Mouse (Mus musculus): ENCODE data around the gene Spon2.

The Spon2 gene

DNA sequence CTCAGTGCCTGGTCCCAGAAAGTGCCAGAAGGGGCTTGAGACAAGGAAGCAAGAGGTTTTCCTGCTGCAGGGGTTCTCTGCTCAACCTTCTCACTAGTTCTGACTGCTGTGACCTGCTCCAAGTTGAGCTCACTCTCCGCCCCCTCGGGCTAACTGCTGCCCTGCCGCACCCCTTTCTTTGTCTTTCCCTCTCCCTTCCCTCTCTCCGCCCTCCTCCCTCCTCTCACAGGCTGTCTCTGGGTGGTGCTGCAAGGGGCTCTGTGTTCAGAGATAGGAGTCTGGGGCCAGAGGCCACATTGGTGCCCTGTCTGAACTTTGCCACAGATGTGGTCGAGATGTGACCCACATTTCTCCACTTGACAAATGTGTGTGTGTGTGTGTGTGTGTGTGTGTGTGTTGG, at the start of gene Spon2:
Gene Spon2, minus strand, starts transcription at position 375 of the 400 bp plus-strand sequence.
- peak; percentile 76 for DNase-seq (ENCODE audit: low read depth, low spot score)

DNA sequence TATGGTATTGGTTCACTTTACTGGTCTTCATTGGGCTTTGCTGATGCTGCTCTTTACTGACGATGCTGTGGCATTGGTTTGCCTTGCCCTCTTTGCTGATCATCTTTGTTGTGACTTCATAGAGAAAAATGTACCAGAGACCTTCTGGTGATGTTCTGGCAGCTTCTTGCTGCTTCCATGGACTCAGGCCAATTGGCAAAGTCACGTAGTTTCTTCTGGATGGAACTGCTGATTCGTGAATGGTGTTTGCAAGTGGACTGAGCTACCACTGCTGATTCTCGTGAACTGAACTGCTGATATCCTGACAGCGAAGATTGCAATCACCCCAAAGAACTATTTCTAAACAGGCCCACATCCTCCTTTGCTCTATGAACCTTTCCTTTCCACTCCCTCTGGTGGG, 36.2 kb upstream of the Spon2 start:
- DNase-seq (ENCODE audit: low read depth, low spot score) = no peak

DNA sequence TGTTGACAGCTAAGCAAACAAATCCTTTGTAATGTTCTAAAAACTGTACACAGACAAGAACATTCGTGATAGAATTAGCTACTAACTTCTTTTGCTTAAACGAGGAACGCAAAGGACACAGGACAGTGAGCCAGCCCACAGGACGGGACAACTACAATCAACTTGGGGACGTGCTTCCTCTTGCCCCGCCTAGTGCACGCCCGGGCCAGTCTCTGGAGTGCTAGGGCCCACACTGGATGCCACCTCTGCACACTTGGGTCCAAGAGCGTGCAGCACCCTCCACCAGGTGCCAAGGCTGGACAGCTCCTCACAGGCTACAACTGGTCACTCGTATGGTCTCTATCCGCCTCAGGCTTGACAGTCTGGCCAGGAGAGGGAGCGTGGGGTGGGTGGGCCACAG, 29.9 kb upstream of the Spon2 start:
- no peak for DNase-seq (ENCODE audit: low read depth, low spot score)

DNA sequence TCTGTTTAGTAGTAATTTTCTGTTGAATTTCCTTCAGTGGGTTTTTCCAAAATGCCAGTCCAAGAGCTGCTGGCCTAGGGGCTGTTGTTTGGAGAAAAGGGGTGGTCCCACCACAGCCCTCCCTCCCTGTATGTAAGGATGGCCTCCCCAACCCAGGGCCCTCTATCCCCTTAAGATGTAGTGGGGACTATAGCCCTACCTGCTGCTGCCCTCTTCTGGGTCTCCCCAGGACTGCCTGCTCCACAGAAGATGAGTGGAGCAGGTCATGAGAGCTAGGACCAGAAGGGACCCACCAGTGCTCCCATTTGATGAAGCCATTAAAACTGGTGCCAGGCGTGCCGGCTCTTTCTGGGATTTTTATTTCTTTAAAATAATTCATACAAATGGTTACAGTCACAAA, 29.1 kb upstream of the Spon2 start:
- no peak for DNase-seq (ENCODE audit: low read depth, low spot score)

DNA sequence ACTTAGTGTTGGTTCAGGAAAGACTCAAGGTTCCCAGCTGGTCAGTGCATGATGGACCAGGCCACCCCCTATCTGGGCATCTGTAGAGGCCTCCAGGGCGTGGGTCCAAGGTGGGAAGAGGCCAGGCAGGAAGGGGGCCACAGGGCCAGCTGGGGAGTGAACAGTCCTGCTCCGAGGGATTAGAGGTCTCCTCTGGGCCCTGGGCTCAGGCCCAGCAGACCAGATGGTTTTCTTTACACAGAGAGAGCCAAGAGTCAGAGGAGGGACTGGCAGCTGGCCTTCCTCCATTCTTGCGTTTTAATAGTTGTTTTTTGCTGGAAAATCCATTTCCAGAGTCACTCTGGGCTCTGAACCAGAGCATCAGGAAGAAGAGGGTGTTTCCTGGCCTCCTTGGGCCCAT, 27.4 kb upstream of the Spon2 start:
- no peak for DNase-seq (ENCODE audit: low read depth, low spot score)

DNA sequence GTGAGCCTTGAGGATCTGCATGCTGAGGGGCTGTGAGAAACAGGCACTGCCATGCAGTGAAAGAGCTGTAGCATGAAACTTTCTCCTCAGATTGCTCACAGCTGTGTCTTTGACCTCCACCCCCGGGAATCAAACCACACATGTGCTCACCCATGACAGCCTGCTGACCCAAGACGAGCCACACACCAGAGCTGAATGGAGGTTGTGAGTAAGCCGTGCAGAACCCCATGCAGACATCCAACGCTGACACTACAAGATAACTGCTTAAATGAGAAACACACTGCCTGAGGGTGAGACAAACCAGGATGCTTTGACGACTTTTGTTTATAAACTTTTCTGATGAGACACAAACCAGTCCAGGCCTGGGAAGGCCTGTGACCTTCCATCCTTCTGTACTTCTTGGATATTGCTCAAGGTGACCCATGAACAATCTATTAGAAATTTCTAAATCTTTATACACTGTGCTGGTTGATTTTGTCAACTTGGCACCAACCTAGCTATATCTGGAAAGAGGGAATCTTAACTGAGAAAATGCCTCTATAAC, 26.2 kb upstream of the Spon2 start:
- DNase-seq (ENCODE audit: low read depth, low spot score) = no peak

DNA sequence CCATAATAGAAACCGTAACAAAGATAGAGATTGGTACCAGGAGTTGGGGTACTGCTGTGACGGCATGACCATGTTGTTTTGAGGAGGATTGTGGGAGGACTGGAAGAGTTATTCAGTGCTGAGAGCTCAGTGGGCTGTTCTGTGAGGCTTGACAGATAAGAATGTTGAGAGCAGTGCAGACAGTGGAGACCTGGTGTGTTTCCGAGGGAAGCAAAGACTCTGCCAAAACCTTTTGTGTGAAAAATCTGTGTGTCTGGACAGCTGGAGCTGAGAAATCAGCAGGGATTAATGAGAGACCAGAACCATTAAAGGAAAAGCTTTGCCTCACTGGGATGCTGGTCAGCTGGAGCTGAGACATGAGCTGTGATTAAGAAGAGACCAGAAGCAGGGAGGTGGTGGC, 21.7 kb upstream of the Spon2 start:
- no peak for DNase-seq (ENCODE audit: low read depth, low spot score)

DNA sequence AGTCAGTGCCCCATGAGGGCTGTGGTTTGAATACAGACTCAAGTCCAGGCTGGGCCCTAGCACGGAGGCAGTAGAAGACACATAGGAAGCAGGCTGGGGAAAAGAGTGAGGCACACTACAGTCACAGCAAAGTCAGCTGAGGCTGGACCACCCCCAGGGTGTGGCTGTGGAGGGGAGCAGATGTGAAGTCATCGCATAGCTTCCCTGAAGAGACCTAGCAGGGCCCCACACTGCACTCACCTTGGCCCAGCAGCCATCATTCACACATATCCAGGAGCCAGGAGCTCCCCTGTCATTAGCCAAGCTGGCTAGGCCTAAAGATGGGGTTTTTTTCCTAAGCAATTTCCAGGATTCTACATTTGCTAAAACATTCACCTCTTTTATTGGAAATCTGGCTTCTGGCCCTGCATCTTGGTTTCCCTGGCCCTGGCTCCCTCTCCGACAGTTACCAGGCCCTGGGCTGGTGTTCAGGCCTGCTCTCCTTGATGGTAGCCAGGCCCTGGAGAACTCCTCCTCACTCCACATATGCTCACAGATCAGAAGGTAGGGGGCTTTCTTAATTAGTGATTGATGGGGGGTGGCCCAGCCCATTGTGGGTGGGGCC, 21.0 kb upstream of the Spon2 start:
- DNase-seq (ENCODE audit: low read depth, low spot score) = no peak

DNA sequence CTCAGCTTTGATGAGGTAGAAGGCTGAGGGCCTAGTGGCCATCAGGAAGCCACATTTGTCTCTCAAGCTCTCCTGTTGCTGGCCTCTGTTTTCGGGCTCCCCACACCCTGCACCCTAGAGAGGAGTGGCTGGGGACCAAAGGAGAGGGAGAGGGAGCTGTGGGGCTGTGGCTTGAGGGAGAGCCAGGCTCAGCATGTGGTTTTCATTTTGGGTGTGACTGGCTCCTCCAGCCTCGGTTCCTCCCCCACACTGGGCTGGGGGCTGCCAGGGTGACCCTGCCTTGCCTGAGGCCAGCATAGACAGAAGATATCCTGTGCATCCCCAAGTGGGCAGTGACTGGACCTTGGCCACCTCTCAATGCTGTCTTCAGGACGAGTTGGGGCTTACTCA, 20.0 kb upstream of the Spon2 start:
- DNase-seq (ENCODE audit: low read depth, low spot score) = no peak

DNA sequence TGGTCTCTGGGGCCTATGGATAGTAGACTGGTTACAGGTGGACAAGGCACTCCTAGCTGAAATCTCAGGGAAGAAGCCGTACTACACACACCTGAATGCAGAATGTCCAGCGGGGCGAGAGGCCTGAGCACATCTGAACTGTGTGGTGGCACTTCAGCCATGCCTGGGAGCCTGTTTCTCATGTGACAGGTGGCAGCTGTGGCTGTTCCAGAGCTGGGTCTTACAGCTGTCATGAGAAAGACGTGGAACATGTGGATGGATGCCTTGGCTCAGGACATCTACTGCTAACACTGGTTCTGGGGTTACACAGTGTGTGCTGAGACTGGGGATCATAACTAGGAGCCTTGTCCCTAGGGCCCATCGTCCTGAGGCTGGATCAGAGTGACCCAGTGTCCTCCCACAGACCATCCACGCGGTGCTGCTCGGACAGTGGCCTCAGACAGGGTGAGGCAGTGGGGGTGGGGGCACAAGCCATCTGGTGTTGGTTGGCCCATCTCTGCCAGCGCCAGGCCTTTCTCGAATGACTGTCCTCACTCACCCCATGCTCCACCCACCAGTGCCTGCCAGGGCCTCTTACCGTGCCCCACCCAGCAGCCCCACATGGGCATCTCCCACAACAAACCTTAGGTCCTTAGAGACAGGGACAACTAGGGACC, 19.5 kb upstream of the Spon2 start:
- DNase-seq (ENCODE audit: low read depth, low spot score) = no peak

DNA sequence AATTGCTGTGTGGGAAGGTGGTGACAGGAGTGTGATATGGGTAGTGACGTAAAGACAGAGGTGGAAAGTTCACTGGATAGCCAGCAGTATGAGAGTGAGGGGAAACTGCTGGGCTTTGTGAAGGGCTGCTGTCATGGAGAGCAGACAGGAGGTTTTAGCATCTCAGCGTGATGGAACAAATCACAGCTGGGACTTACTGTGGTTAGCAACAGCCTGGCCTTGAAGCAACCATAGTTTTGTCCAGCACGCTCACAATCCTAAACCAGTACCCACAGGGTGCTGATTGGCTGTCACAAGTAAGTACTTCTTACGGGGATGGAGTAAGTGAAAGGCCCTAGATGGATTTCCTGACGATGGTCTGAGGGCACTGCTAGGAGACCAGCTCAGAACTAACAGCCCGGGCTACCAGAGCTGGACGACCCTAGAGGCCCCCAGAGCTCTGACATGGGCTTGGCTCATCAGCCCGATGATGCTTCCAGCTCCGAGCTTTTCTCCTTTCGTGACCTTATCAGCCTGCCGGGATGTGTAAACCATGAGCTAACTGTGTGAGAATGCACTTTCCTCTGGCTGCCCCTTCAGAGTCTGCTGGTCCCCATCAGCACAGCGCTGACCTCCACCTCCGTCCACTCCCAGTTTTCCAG, 16.3 kb upstream of the Spon2 start:
- DNase-seq (ENCODE audit: low read depth, low spot score) = no peak

DNA sequence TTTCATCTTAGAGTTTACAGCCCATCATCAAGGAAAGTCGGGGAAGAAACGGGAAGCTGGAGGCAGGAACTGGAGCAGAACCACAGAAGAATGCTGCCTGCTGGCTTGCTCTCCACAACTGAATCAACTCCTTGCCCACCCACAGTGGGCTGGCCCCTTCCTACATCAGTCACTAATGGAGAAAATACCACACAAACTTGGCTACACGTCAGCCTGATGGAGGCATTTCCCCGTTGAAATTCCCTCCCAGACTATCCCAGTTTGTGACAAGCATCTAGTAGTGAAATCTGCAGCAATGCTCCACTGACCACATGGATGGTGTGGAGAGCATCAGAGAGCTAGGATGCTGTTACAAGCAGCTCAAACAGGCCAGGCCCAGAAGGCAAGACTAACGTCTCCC, 14.5 kb upstream of the Spon2 start:
- no peak for DNase-seq (ENCODE audit: low read depth, low spot score)

DNA sequence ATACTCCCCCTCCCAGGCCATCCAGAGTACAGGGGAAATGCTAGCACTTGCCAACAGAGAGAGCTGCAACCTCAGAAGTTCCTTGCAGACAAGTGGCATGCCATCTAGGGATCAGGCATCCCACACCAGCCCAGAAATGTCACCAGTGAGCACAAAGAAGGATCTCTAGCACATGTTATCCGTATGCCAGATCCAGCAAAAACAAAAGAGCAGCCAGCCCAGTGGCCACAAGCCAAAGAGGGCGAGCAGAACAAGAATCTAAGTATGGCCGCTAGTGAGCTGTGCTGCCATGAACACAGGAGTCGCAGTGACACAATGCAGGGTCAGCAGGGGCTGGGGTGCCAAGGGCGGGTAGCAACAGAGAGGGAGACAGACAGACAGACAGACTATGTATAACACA, 12.0 kb upstream of the Spon2 start:
- DNase-seq (ENCODE audit: low read depth, low spot score) = no peak

DNA sequence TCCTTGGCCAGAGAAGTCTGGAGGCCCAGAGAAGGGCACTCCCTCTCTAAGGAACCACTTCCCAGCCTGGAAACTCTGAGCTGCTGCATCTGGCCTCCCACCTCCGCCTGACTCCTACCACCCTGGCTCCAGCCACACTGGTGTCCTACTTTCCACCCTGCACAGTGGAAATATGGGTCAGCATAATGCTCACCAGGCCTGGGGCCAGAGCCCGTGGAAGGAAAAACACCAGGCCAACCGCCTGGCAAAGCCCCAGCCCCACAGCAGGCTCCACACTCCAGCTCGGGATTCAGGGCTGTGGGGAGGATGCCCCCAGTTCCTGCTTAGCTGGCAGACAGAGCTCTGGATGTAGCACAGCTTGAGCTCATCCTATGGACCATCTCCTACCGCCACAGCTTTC, 10.2 kb upstream of the Spon2 start:
- DNase-seq (ENCODE audit: low read depth, low spot score) = no peak

DNA sequence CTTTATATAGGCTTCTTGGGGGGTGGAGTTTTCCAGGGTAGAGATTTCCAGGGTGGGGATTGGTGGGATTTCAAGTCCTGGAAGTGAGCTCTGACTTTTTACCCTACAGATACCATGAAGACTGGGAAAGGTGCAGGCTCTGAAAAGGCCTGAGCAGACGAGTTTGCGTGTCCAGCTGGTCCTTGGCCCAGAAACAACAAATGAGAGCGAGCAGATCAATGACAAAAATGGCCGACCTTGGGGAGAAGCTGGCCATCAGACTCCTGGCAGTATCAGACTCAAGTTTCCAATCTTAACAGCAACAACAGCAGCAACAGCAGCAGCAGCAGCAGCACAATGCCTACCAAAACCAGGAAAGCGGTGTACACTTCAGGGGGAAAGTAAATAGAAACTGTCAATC, 7.4 kb upstream of the Spon2 start:
- DNase-seq (ENCODE audit: low read depth, low spot score) = no peak

DNA sequence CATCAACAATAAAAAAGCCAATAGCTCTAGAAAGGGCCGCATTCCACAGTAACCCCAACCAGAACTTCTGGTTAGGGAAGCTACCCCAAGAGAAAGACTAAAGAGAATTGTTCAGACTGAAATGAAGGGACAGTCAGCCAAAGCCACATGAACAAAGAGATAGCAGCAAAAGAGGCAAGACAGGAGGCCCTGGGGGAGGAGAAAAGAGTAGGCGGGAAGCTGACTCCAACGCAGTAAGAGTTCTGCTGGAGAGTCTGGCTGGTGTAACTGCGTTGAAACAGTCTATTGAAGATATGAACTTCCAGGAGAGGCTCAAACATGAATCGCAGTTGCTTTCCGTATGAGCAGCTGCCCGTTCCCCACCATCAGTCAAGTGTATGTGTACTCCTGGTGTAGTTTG, 6.2 kb upstream of the Spon2 start:
- DNase-seq (ENCODE audit: low read depth, low spot score) = no peak

DNA sequence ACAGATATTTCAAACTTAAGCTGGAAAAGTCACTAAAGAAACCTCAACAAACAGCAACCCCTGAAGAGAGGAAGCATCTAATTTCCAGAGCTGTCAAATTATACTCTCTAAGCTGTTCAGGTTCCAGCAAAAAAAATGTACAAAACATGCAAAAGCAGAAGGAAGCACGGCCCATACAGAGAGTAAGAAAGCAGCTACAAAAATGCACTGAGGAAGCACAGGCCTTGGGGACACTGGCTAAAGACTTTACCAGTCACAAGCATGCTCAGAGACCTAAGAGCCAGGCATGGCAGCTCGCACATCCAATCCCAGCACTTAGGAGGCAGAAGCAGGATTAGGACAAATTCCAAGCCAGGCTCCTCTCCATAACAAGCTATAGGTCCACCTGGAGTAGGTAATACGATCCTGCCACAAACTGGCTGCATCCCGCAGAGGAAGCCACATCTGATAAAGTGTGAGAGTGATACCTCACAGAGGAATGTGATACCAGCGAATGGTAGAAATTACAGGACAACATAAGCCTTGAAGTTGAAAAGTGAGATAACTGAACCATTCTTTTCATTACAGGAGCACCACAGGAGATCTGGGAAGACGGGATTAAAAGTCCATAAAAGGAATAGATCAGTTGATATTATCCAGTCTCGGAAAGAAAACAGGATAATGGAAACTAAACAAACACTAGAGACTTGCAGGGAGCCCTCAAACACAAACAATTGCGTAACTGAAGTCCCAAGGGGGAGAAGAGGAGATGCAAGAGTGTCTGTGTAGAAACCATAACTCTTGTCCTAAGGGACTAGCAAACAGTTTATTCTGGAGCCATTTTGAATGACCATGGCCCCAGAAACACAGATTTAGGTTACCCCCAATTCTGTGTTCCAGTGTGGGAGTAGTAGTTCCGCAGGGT, 4.8 kb upstream of the Spon2 start:
- DNase-seq (ENCODE audit: low read depth, low spot score) = no peak

DNA sequence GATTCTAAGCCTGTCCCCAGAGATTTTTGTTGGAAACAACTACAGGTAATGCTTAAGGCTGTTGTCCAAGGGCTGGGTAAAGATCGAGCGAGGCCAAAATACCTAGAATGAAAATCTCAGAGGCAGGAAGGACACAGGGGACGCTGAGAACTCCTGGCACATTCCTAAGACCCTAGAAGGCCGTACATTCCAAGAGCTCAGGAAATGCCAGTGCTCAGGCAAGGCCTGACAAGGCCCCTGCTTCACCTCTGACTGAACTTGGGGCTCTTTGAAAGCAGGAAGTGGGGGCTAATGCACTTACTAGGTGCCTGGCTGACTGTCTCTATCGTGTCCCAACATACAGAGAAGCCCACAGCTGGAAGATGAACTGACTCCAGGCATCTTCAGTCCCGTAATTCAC, 4.1 kb upstream of the Spon2 start:
- DNase-seq (ENCODE audit: low read depth, low spot score) = no peak

DNA sequence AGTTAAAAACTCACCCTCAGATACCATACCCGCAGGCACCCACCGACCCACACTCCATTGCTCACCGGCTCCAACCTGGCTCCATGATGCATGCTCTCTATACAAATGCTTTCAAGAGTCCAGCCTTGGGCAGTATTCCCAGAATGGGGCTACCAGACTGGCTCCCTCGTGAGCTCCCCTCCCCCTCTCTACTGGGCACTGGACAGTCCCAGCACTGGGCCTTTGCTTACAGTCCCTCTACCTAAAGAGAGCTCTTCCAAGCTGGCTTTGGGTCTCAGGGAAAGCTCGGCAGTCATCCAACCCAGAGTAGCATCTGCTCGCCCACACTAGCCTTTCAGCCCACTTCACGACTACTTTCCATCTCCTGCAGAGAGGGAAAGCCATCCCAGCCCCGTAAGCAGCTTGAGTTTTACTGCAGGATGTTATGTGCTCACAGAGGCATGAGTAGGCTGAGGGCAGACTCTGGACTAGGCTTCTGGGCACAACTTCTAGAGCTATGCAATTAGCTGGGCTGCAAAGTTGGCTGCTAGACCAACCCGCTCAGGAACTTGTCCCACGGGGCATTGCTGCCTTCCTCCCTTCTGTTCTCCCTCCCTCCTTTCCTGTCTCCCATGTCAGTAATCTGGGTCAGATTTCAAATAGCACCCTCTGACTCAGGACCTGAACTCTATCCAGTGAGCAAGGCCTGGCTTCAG, 2.2 kb upstream of the Spon2 start:
- DNase-seq (ENCODE audit: low read depth, low spot score) = no peak

DNA sequence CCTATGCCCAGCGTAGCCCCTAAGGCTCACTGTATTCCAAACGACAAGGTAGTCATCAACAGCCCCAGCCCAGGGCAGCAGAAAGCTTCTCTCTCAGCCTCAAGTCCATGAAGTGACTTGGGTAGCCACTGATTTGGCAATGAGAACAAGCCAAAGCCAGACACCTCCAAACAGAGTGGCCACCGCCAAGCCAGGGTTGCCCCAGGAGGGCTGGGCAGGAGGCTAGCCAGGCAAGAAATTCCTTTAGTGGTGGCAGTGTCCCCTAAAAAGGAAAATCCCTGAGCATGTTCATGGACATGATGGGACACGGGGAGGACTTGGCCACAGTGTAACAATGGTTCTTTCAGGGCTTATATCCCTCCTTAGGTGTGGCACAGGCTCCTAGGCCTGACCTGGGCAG, 1.6 kb upstream of the Spon2 start:
- DNase-seq (ENCODE audit: low read depth, low spot score) = no peak

DNA sequence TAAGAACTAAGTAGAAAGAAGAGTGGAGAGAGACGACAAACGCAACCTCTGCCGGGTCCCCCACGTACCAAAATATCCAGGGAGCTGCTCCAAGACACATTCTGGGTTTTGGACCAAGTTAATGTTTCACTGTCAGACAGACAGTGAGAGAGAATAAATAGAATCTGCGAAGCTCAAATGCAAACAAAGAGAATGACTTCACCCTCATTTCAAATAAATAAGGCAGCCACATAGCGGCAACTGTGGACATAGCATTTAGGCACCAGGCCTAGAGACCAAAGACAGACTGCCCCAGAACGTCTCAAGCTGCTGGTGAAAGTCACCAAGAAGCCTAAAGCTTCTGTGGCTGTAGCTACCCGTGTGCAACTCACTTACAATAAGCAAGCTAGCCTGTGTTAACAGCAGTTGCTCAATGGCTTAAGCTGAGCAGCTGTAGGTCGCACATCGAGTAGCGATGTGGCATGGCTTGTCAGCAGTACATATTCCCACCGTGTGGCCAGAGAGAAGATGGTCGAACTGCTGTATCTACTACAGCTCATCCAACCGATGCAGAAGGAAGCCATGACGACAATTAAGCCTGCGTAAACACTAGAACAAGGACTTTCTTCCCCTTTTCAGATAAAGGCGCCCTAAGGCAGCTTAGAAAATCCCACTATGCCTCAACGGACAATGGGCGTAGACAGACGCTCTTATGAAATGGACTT, 643 bp upstream of the Spon2 start:
- DNase-seq (ENCODE audit: low read depth, low spot score) = no peak

Measured in ZHBTc4 (cell line).